Mouse (Mus musculus) midbrain, postnatal 0 days (tissue): ENCODE measurements around the gene Dbndd2. TPM values are rescaled to one million over a fixed set of nuclear protein-coding genes. Genes with fewer than 3 reads are reported as not detected.

ENCODE experiments used
- ATAC-seq: fragments of 200-750 bp; cut with Nextera tagmentation; 2 replicates; pipeline ENCODE4 v1.8.0; 2017; ENCODE audit warnings: moderate number of reproducible peaks, mild to moderate bottlenecking, moderate TSS enrichment, moderate library complexity; ENCODE audit not compliant: low FRiP score
- DNase-seq: peaks from one replicate; pipeline ENCODE4 v3.0.0-alpha.2; 2015; ENCODE audit warnings: low spot score
- H3K27ac ChIP-seq: fragments of 300-500 bp; sonication (generic); 2 replicates; pipeline ENCODE4 v1.5.1; 2014; ENCODE audit warnings: low read depth, mild to moderate bottlenecking, low read length, mixed read lengths
- H3K27me3 ChIP-seq: fragments of 300-500 bp; sonication (generic); 2 replicates; pipeline ENCODE4 v1.6.1; 2014; ENCODE audit warnings: low read length, control low read depth, mixed read lengths; ENCODE audit not compliant: insufficient read depth
- H3K36me3 ChIP-seq: fragments of 300-500 bp; sonication (generic); 2 replicates; pipeline ENCODE4 v1.6.1; 2014; ENCODE audit warnings: low read length, control low read depth, mixed read lengths; ENCODE audit not compliant: insufficient read depth
- H3K4me1 ChIP-seq: fragments of 300-500 bp; sonication (generic); 2 replicates; pipeline ENCODE4 v1.6.1; 2014; ENCODE audit warnings: mild to moderate bottlenecking, control low read depth, antibody characterized with exemption, low read length, mixed read lengths; ENCODE audit not compliant: insufficient read depth
- H3K4me2 ChIP-seq: fragments of 300-500 bp; sonication (generic); 2 replicates; pipeline ENCODE4 v1.6.1; 2014; ENCODE audit warnings: low read depth, mild to moderate bottlenecking, low read length, mixed read lengths; ENCODE audit not compliant: poor library complexity, severe bottlenecking
- H3K4me3 ChIP-seq: fragments of 300-500 bp; sonication (generic); 2 replicates; pipeline ENCODE4 v1.5.1; 2014; ENCODE audit warnings: low read depth, mild to moderate bottlenecking, low read length, moderate library complexity
- H3K9ac ChIP-seq: fragments of 300-500 bp; sonication (generic); replicated peaks from 2 replicates; pipeline ENCODE4 v1.6.1; 2014; ENCODE audit warnings: mild to moderate bottlenecking, low read length, moderate library complexity, mixed read lengths; ENCODE audit not compliant: poor library complexity, severe bottlenecking
- H3K9me3 ChIP-seq: fragments of 300-500 bp; sonication (generic); 2 replicates; pipeline ENCODE4 v1.6.1; 2016; ENCODE audit warnings: low read length, control low read depth
- CTCF ChIP-seq: IDR thresholded peaks from 2 replicates; pipeline ENCODE4 v1.5.1; 2016; ENCODE audit warnings: antibody characterized with exemption, mild to moderate bottlenecking
- WGBS: fragments of 180-500 bp; shearing (Covaris S2); extraction: QIAGEN DNeasy Blood & Tissue Kit; methylation state at CpG from one replicate; pipeline ENCODE4 v1.1.7; 2014; 5-methylcytosine and 5-hydroxymethylcytosine counted together
- polyA plus RNA-seq: library from polyadenylated mRNA; unstranded; fragments of >200 nt; fragmentation: Nextera tagmentation; extraction: Ambion mirVana; gene quantifications from 2 replicates; pipeline ENCODE4 v1.2.1, GENCODE M21; 2015
- total RNA-seq: library from RNA; depleted of rRNA; stranded (reverse); fragments of >200 nt; gene quantifications from 2 replicates; pipeline ENCODE4 v1.2.3, GENCODE M21; 2014; rRNA removed

Gene Dbndd2
- total and polyA plus RNA-seq, 2 experiments from 2014 or later: 25.4 to 26.7 TPM

DNA sequence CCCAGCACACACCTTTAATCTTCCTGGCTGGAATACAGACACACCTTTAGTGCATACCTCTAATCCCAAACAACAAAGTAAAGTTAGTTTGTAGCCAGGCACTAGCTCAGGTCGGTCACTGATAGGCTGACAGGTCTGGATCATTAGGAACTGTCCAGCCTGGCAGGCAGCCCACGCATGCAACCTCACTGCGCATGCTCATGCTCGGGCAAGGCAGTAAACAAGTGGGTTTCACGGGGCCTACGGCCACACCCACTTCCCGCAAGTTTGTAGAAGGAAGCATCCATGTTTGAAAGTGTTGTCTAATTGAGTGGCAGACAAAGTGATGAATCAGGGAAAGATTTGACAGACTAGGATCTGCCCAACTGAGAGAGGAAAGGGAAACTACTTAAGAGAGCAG, 56.7 kb downstream of the Dbndd2 start:
- ATAC-seq (no peak), DNase-seq (no peak)
- WGBS: 87% methylated on average over 7 of the region's 7 CpGs

More for the DNA sequence above, 56.7 kb downstream of the Dbndd2 start:
- Histone ChIP-seq H3K9me3 (no peaks in the 10 kb centered on the region), H3K4me3 (no peak overlapping the region), H3K36me3 (no peaks in the 10 kb centered on the region), H3K27ac (no peak overlapping the region), H3K9ac (no peak overlapping the region), H3K4me1 (no peaks in the 10 kb centered on the region), H3K4me2 (no peak overlapping the region), H3K27me3 (no peaks in the 10 kb centered on the region)
- no peak for TF ChIP-seq CTCF

Other genes with a start within 250 kb of the Dbndd2 start
- not detected in 2 replicates for gene Svs2, start 247.6 kb upstream of the Dbndd2 start, total RNA-seq
- gene Svs2, start 247.6 kb upstream of the Dbndd2 start, polyA plus RNA-seq: not detected in 2 replicates
- gene Svs3b, start 229.5 kb upstream of the Dbndd2 start, total RNA-seq: not detected in 2 replicates
- not detected in 2 replicates for gene Svs3b, start 229.5 kb upstream of the Dbndd2 start, polyA plus RNA-seq
- gene Svs4, start 207.6 kb upstream of the Dbndd2 start, total RNA-seq: not detected in 2 replicates
- gene Svs4, start 207.6 kb upstream of the Dbndd2 start, polyA plus RNA-seq: not detected in 2 replicates
- gene Svs3a, start 196.8 kb upstream of the Dbndd2 start, total RNA-seq: not detected in 2 replicates
- gene Svs3a, start 196.8 kb upstream of the Dbndd2 start, polyA plus RNA-seq: not detected in 2 replicates
- not detected in 2 replicates for gene Svs6, start 169.4 kb upstream of the Dbndd2 start, total RNA-seq
- gene Svs6, start 169.4 kb upstream of the Dbndd2 start, polyA plus RNA-seq: not detected in 2 replicates
- not detected in 2 replicates for gene Svs5, start 153.4 kb upstream of the Dbndd2 start, total RNA-seq
- gene Svs5, start 153.4 kb upstream of the Dbndd2 start, polyA plus RNA-seq: not detected in 2 replicates
- gene Slpi, start 97.0 kb upstream of the Dbndd2 start, total RNA-seq: not detected in 2 replicates
- 0.27 and 0.36 TPM in 2 replicates for gene Slpi, start 97.0 kb upstream of the Dbndd2 start, polyA plus RNA-seq
- 0.77 TPM in 1 of 2 replicates, not detected in the other for gene Rbpjl, start 83.0 kb upstream of the Dbndd2 start, total RNA-seq
- 0.04 TPM in 1 of 2 replicates, not detected in the other for gene Rbpjl, start 83.0 kb upstream of the Dbndd2 start, polyA plus RNA-seq
- 1.9 and 2.0 TPM in 2 replicates for gene Matn4, start 80.9 kb upstream of the Dbndd2 start, total RNA-seq
- 1.9 and 2.1 TPM in 2 replicates for gene Matn4, start 80.9 kb upstream of the Dbndd2 start, polyA plus RNA-seq
- 13.8 and 20.3 TPM in 2 replicates for gene Sdc4, start 42.2 kb upstream of the Dbndd2 start, total RNA-seq
- 18.3 and 19.3 TPM in 2 replicates for gene Sdc4, start 42.2 kb upstream of the Dbndd2 start, polyA plus RNA-seq
- 194 and 206 TPM in 2 replicates for gene Sys1, start 29.1 kb upstream of the Dbndd2 start, total RNA-seq
- 103 and 108 TPM in 2 replicates for gene Sys1, start 29.1 kb upstream of the Dbndd2 start, polyA plus RNA-seq
- gene Gm20458, start 25.1 kb upstream of the Dbndd2 start, total RNA-seq: 4.7 and 15.0 TPM in 2 replicates
- gene Gm20458, start 25.1 kb upstream of the Dbndd2 start, polyA plus RNA-seq: 6.9 and 7.2 TPM in 2 replicates
- gene Trp53tg5, start 12.4 kb upstream of the Dbndd2 start, total RNA-seq: not detected in 2 replicates
- gene Trp53tg5, start 12.4 kb upstream of the Dbndd2 start, polyA plus RNA-seq: not detected in 2 replicates
- 117 and 126 TPM in 2 replicates for gene Pigt, start 11.4 kb downstream of the Dbndd2 start, total RNA-seq
- gene Pigt, start 11.4 kb downstream of the Dbndd2 start, polyA plus RNA-seq: 121 and 126 TPM in 2 replicates
- 0.38 and 0.52 TPM in 2 replicates for gene Wfdc2, start 76.3 kb downstream of the Dbndd2 start, total RNA-seq
- gene Wfdc2, start 76.3 kb downstream of the Dbndd2 start, polyA plus RNA-seq: 1.5 and 1.9 TPM in 2 replicates
- not detected in 2 replicates for gene Spint3, start 87.4 kb downstream of the Dbndd2 start, total RNA-seq
- not detected in 2 replicates for gene Spint3, start 87.4 kb downstream of the Dbndd2 start, polyA plus RNA-seq
- gene Wfdc6a, start 99.3 kb downstream of the Dbndd2 start, total RNA-seq: not detected in 2 replicates
- not detected in 2 replicates for gene Wfdc6a, start 99.3 kb downstream of the Dbndd2 start, polyA plus RNA-seq
- not detected in 2 replicates for gene Eppin, start 107.5 kb downstream of the Dbndd2 start, total RNA-seq
- gene Eppin, start 107.5 kb downstream of the Dbndd2 start, polyA plus RNA-seq: not detected in 2 replicates
- gene Wfdc6b, start 127.4 kb downstream of the Dbndd2 start, total RNA-seq: not detected in 2 replicates
- not detected in 2 replicates for gene Wfdc6b, start 127.4 kb downstream of the Dbndd2 start, polyA plus RNA-seq
- gene Wfdc8, start 127.5 kb downstream of the Dbndd2 start, total RNA-seq: 0.28 TPM in 1 of 2 replicates, not detected in the other
- gene Wfdc8, start 127.5 kb downstream of the Dbndd2 start, polyA plus RNA-seq: not detected in 2 replicates
- gene Wfdc16, start 152.7 kb downstream of the Dbndd2 start, total RNA-seq: not detected in 2 replicates
- not detected in 2 replicates for gene Wfdc16, start 152.7 kb downstream of the Dbndd2 start, polyA plus RNA-seq
- 3.5 TPM in 1 of 2 replicates, not detected in the other for gene Wfdc10, start 169.9 kb downstream of the Dbndd2 start, total RNA-seq
- 0.38 and 0.42 TPM in 2 replicates for gene Wfdc10, start 169.9 kb downstream of the Dbndd2 start, polyA plus RNA-seq
- gene Wfdc9, start 170.5 kb downstream of the Dbndd2 start, total RNA-seq: not detected in 2 replicates
- gene Wfdc9, start 170.5 kb downstream of the Dbndd2 start, polyA plus RNA-seq: not detected in 2 replicates
- gene Wfdc11, start 188.0 kb downstream of the Dbndd2 start, total RNA-seq: not detected in 2 replicates
- gene Wfdc11, start 188.0 kb downstream of the Dbndd2 start, polyA plus RNA-seq: not detected in 2 replicates
- gene Wfdc13, start 199.0 kb downstream of the Dbndd2 start, total RNA-seq: not detected in 2 replicates
- not detected in 2 replicates for gene Wfdc13, start 199.0 kb downstream of the Dbndd2 start, polyA plus RNA-seq
- not detected in 2 replicates for gene Spint4, start 212.4 kb downstream of the Dbndd2 start, total RNA-seq
- not detected in 2 replicates for gene Spint4, start 212.4 kb downstream of the Dbndd2 start, polyA plus RNA-seq
- not detected in 2 replicates for gene Spint5, start 229.2 kb downstream of the Dbndd2 start, total RNA-seq
- not detected in 2 replicates for gene Spint5, start 229.2 kb downstream of the Dbndd2 start, polyA plus RNA-seq